Mouse (Mus musculus): Measurements from ENCODE around the gene Ggt5. TPM values are rescaled to one million over a fixed set of nuclear protein-coding genes. Genes with fewer than 3 reads are reported as not detected.

The Ggt5 gene
- 1.8 and 2.1 TPM in 2 replicates for polyA plus RNA-seq (2014; fragmentation: Nextera tagmentation; extraction: Ambion mirVana)

GRCm38 (mm10) chr10:75589129-75589528 is at the start of gene Ggt5:
Ggt5 (plus strand) TSS chr10:75589340.
- Histone ChIP-seq H3K9ac (ENCODE audit: low read length) (no peak within 1 kb of the TSS), H3K4me3 (ENCODE audit: low read depth, low read length) (no peak within 1 kb of the TSS), H3K27ac (ENCODE audit: low read depth, low read length) (no peak within 1 kb of the TSS; the same call in 1 of the 2 replicates), H3K36me3 (ENCODE audit: control insufficient read depth, insufficient read depth, low read length) (no peaks in the 10 kb centered on the region), H3K9me3 (replicated peaks; ENCODE audit: control insufficient read depth, low read length) (no peaks in the 10 kb centered on the region), H3K4me1 (ENCODE audit: control insufficient read depth, insufficient read depth, low read length) (peaks cover 5% of the 10 kb centered on the region; the same call in 1 of the 2 replicates), H3K4me2 (ENCODE audit: low read length) (no peak within 1 kb of the TSS), H3K27me3 (replicated peaks; ENCODE audit: control insufficient read depth, insufficient read depth, low read length) (no peaks in the 10 kb centered on the region)
- DNase-seq (ENCODE audit: low spot score) (peak; percentile 61), ATAC-seq (no peak)
- 32% methylated on average over 5 of the region's 5 CpGs for WGBS

- 72% methylated on average over 7 of the region's 7 CpGs for WGBS
- Histone ChIP-seq H3K4me3 (ENCODE audit: low read depth, low read length) (no peak overlapping the region), H3K4me1 (ENCODE audit: control insufficient read depth, insufficient read depth, low read length) (no peaks in the 10 kb centered on the region), H3K27me3 (replicated peaks; ENCODE audit: control insufficient read depth, insufficient read depth, low read length) (no peaks in the 10 kb centered on the region), H3K9ac (ENCODE audit: low read length) (no peak overlapping the region), H3K36me3 (ENCODE audit: control insufficient read depth, insufficient read depth, low read length) (peaks cover 3% of the 10 kb centered on the region), H3K9me3 (replicated peaks; ENCODE audit: control insufficient read depth, low read length) (peaks cover 5% of the 10 kb centered on the region; the same call in 1 of the 2 replicates), H3K27ac (ENCODE audit: low read depth, low read length) (no peak overlapping the region), H3K4me2 (ENCODE audit: low read length) (no peak overlapping the region)
- DNase-seq (ENCODE audit: low spot score) (no peak), ATAC-seq (no peak)
Observed at GRCm38 (mm10) chr10:75547901-75548300, 41.2 kb upstream of the Ggt5 start.

- Histone ChIP-seq H3K27ac (ENCODE audit: low read depth, low read length) (no peak overlapping the region), H3K4me1 (ENCODE audit: control insufficient read depth, insufficient read depth, low read length) (no peaks in the 10 kb centered on the region), H3K9me3 (replicated peaks; ENCODE audit: control insufficient read depth, low read length) (peaks cover 5% of the 10 kb centered on the region; the same call in 1 of the 2 replicates), H3K27me3 (replicated peaks; ENCODE audit: control insufficient read depth, insufficient read depth, low read length) (no peaks in the 10 kb centered on the region), H3K4me2 (ENCODE audit: low read length) (no peak overlapping the region), H3K9ac (ENCODE audit: low read length) (no peak overlapping the region), H3K36me3 (ENCODE audit: control insufficient read depth, insufficient read depth, low read length) (peaks cover 9% of the 10 kb centered on the region), H3K4me3 (ENCODE audit: low read depth, low read length) (no peak overlapping the region)
- DNase-seq (ENCODE audit: low spot score): peak; percentile 58
- ATAC-seq: peak; percentile 57
- WGBS: 48% methylated on average over 14 of the region's 14 CpGs
Observed at GRCm38 (mm10) chr10:75548486-75548885, 40.7 kb upstream of the Ggt5 start.

- DNase-seq (ENCODE audit: low spot score): no peak
- Histone ChIP-seq H3K27ac (ENCODE audit: low read depth, low read length) (no peak overlapping the region), H3K36me3 (ENCODE audit: control insufficient read depth, insufficient read depth, low read length) (peaks cover 15% of the 10 kb centered on the region), H3K4me1 (ENCODE audit: control insufficient read depth, insufficient read depth, low read length) (no peaks in the 10 kb centered on the region), H3K9me3 (replicated peaks; ENCODE audit: control insufficient read depth, low read length) (peaks cover 2% of the 10 kb centered on the region; the same call in 1 of the 2 replicates), H3K9ac (ENCODE audit: low read length) (no peak overlapping the region), H3K27me3 (replicated peaks; ENCODE audit: control insufficient read depth, insufficient read depth, low read length) (no peaks in the 10 kb centered on the region), H3K4me3 (ENCODE audit: low read depth, low read length) (no peak overlapping the region), H3K4me2 (ENCODE audit: low read length) (no peak overlapping the region)
- ATAC-seq: no peak
- WGBS: 83% methylated on average over 7 of the region's 7 CpGs
Observed at GRCm38 (mm10) chr10:75549886-75550285, 39.3 kb upstream of the Ggt5 start.

- peaks cover 7% of the 10 kb centered on the region for H3K4me1 ChIP-seq (ENCODE audit: control insufficient read depth, insufficient read depth, low read length)
- no peaks in the 10 kb centered on the region for H3K9me3 ChIP-seq (replicated peaks; ENCODE audit: control insufficient read depth, low read length)
- DNase-seq (ENCODE audit: low spot score) (no peak), ATAC-seq (no peak)
- H3K9ac ChIP-seq (ENCODE audit: low read length): no peak overlapping the region
- H3K4me2 ChIP-seq (ENCODE audit: low read length): no peak overlapping the region
- no peak overlapping the region for H3K4me3 ChIP-seq (ENCODE audit: low read depth, low read length)
- 55% methylated on average over 12 of the region's 12 CpGs for WGBS
- no peak overlapping the region for H3K27ac ChIP-seq (ENCODE audit: low read depth, low read length)
- H3K27me3 ChIP-seq (replicated peaks; ENCODE audit: control insufficient read depth, insufficient read depth, low read length): no peaks in the 10 kb centered on the region
- H3K36me3 ChIP-seq (ENCODE audit: control insufficient read depth, insufficient read depth, low read length): peaks cover 27% of the 10 kb centered on the region
Observed at GRCm38 (mm10) chr10:75551175-75551574, 38.0 kb upstream of the Ggt5 start.

GRCm38 (mm10) chr10:75552106-75552505 is 37.0 kb upstream of the Ggt5 start:
- no peak overlapping the region for H3K4me3 ChIP-seq (ENCODE audit: low read depth, low read length)
- H3K4me1 ChIP-seq (ENCODE audit: control insufficient read depth, insufficient read depth, low read length): peaks cover 16% of the 10 kb centered on the region
- DNase-seq (ENCODE audit: low spot score): no peak
- no peaks in the 10 kb centered on the region for H3K9me3 ChIP-seq (replicated peaks; ENCODE audit: control insufficient read depth, low read length)
- 89% methylated on average over 2 of the region's 2 CpGs for WGBS
- H3K27ac ChIP-seq (ENCODE audit: low read depth, low read length): no peak overlapping the region
- no peak overlapping the region for H3K9ac ChIP-seq (ENCODE audit: low read length)
- H3K36me3 ChIP-seq (ENCODE audit: control insufficient read depth, insufficient read depth, low read length): peaks cover 32% of the 10 kb centered on the region
- H3K27me3 ChIP-seq (replicated peaks; ENCODE audit: control insufficient read depth, insufficient read depth, low read length): no peaks in the 10 kb centered on the region
- no peak overlapping the region for H3K4me2 ChIP-seq (ENCODE audit: low read length)
- no peak for ATAC-seq

GRCm38 (mm10) chr10:75552701-75553450 is 36.3 kb upstream of the Ggt5 start:
- Histone ChIP-seq H3K27ac (ENCODE audit: low read depth, low read length) (no peak overlapping the region), H3K9me3 (replicated peaks; ENCODE audit: control insufficient read depth, low read length) (no peaks in the 10 kb centered on the region), H3K4me1 (ENCODE audit: control insufficient read depth, insufficient read depth, low read length) (peaks cover 24% of the 10 kb centered on the region), H3K9ac (ENCODE audit: low read length) (no peak overlapping the region), H3K4me3 (ENCODE audit: low read depth, low read length) (no peak overlapping the region), H3K36me3 (ENCODE audit: control insufficient read depth, insufficient read depth, low read length) (peaks cover 32% of the 10 kb centered on the region), H3K4me2 (ENCODE audit: low read length) (no peak overlapping the region), H3K27me3 (replicated peaks; ENCODE audit: control insufficient read depth, insufficient read depth, low read length) (no peaks in the 10 kb centered on the region)
- DNase-seq (ENCODE audit: low spot score) (no peak), ATAC-seq (no peak)
- WGBS: 76% methylated on average over 13 of the region's 13 CpGs

GRCm38 (mm10) chr10:75554090-75554489 is 35.0 kb upstream of the Ggt5 start:
- ATAC-seq (no peak), DNase-seq (ENCODE audit: low spot score) (no peak)
- Histone ChIP-seq H3K4me1 (ENCODE audit: control insufficient read depth, insufficient read depth, low read length) (peaks cover 30% of the 10 kb centered on the region), H3K27ac (ENCODE audit: low read depth, low read length) (no peak overlapping the region), H3K4me3 (ENCODE audit: low read depth, low read length) (no peak overlapping the region), H3K27me3 (replicated peaks; ENCODE audit: control insufficient read depth, insufficient read depth, low read length) (no peaks in the 10 kb centered on the region), H3K4me2 (ENCODE audit: low read length) (no peak overlapping the region), H3K9me3 (replicated peaks; ENCODE audit: control insufficient read depth, low read length) (no peaks in the 10 kb centered on the region), H3K36me3 (ENCODE audit: control insufficient read depth, insufficient read depth, low read length) (peaks cover 32% of the 10 kb centered on the region), H3K9ac (ENCODE audit: low read length) (no peak overlapping the region)
- 92% methylated on average over 8 of the region's 8 CpGs for WGBS

- Histone ChIP-seq H3K27ac (ENCODE audit: low read depth, low read length) (peak overlapping the region; percentile 79), H3K9ac (ENCODE audit: low read length) (no peak overlapping the region), H3K4me3 (ENCODE audit: low read depth, low read length) (no peak overlapping the region), H3K9me3 (replicated peaks; ENCODE audit: control insufficient read depth, low read length) (no peaks in the 10 kb centered on the region), H3K4me2 (ENCODE audit: low read length) (no peak overlapping the region), H3K4me1 (ENCODE audit: control insufficient read depth, insufficient read depth, low read length) (peaks cover 38% of the 10 kb centered on the region), H3K36me3 (ENCODE audit: control insufficient read depth, insufficient read depth, low read length) (peaks cover 32% of the 10 kb centered on the region), H3K27me3 (replicated peaks; ENCODE audit: control insufficient read depth, insufficient read depth, low read length) (no peaks in the 10 kb centered on the region)
- DNase-seq (ENCODE audit: low spot score): no peak
- no peak for ATAC-seq
- 50% methylated on average over 6 of the region's 6 CpGs for WGBS
Observed at GRCm38 (mm10) chr10:75555557-75555956, 33.6 kb upstream of the Ggt5 start.

Measured in forebrain, embryonic 14.5 days (tissue).